Mouse (Mus musculus): ENCODE measurements at regions not wholly inside any gene's neighbourhood (a gene's known extent, or its start where the extent isn't known, plus 50 kb on each side); places are given as distances from the start of the nearest gene placed in this dataset.

DNA sequence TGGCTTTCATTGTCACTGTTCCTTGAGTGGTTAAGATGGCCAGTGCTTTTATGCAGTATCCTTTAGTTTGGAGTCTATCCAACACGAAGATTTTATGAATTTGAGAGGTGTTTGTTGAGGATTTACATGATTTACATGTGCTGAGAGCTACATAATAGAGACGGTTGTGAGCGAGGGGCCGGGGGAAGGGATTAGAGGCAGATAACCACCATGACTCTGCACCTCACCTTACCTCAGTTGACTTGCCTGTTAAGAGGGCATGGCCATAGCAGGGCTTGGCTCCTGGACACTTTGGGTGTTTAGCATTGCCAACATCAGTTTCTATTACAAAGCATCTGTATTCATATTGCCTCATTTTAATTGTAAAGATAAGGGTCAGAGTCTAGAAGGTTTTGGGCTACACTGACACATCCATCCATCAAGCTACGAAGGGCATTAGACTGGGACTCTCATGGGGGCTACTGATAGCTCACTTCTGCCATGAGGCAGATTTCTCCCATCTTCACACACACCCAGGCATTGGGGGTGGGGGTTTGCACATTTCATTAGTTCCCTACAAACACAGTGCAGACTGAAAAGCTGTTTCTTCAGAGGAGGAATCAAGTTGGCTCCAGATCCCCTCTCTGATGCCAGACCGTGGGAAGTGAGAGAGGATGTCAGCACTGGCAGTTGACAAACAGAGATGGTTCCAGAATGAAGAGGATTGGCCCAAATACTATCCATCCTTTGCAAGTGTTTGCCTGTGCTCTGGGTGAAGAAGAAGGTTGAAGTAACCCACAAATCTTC is 139.9 kb downstream of the Gm11011 start:
- TF ChIP-seq CTCF (IDR thresholded peaks at IDR 0.05; ENCODE audit: extremely low read depth, insufficient read length, insufficient replicate concordance, low read depth, low read length) (no peak), POLR2A (IDR thresholded peaks at IDR 0.05; ENCODE audit: low read depth, low read length) (no peak)

All from small intestine, adult 2 months (tissue).